Mouse (Mus musculus): ENCODE measurements around the gene Gabrq. TPM values are rescaled to one million over a fixed set of nuclear protein-coding genes. Genes with fewer than 3 reads are reported as not detected.

Gene Gabrq
- polyA plus RNA-seq (2016; fragmentation: Nextera tagmentation; extraction: Ambion mirVana), result 0.39 and 0.83 TPM in 2 replicates

DNA sequence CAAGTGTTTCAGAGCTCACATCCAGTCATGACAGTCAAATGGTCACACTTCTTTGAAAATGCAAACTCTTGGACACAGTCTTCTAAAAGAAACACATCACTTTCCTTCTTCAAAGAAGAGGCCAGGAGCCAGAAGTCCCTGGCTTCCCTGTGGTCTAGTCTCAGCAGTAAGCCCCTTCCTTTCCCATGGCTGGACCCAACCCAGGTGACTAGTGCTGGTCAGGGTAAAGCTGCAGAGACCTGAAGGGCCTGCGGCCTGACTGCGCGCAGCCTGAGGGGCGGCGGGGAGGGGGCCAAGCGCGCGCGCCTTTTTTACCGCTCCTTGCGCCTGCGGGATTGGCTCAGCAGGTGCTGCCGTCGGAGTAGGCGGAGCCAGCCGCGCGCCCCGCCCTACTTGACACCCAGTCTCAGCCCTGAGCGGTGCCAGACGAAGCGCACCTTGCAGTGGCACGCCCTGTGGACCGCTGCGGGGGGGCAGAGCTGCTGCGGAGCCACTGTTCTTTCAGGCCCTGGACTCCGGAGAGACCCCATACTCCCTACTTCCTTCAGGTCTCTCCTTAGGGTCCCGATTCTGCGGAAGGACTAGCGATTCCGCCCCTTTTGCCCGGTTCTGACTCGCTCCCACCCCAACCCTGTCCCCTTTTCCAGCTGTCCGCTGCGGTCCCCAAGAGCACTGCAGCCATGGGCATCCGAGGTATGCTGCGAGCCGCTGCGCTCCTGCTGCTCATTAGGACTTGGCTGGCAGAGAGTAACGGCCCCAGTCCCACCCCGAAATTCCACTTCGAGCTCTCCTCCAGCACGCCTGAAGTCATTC is at the start of gene Gabrq:
Gene Gabrq (plus strand): TSS at position 403 of the 813 bp plus-strand sequence.
- H3K4me1 ChIP-seq, result 0 out of 2 replicates have a peak, but pooled peaks cover 9% of the 10 kb centered on the region
- no peak within 1 kb of the TSS for H3K27ac ChIP-seq (replicated peaks)
- WGBS, result 23% methylated on average over 43 of the region's 43 CpGs
- DNase-seq (ENCODE audit: low spot score), result peak; percentile 37
- H3K4me3 ChIP-seq, result peak within 1 kb of the TSS; percentile 54
- no peaks in the 10 kb centered on the region for H3K36me3 ChIP-seq
- H3K27me3 ChIP-seq (ENCODE audit: low read depth, poor library complexity, severe bottlenecking), result peaks cover 35% of the 10 kb centered on the region
- H3K9me3 ChIP-seq (replicated peaks), result no peaks in the 10 kb centered on the region

DNA sequence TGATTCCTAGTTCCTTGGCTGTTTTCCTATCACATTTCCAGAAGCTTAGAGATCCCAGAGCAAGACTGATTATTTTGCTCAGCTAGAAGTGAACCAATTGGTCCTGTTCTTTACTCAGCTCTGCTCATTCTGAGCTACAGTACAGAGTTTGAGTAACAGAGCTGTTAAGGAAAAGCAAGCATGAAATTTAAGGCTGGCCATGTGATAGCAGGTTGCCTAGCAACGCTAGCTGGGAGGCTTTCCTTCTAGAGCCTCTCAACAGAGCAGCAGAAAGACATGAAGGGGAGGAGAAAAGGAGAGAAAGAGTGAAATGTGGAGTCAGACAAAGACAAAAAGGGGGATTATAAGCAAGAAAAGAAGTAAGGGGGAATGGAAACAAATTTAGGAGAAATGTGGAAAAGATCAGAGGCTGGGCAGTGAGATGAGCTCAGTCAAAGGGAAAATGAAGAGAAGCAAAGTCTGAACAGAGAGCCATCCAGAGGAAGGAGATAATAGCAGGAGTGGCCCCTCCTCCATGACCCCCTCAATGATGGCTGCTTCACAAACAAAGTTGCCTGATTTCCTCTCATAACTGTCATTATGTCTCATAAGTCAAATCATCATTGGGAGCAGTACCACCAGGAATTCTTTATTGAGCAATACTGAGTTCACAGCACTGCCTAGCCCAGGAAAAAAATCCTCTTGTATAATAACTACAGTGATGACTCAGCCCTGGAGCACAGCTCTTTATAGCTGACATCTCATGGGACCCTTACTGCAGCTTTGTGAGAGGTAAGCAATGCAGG is 36.0 kb upstream of the Gabrq start:
- no peaks in the 10 kb centered on the region for H3K9me3 ChIP-seq (replicated peaks)
- 37% methylated on average over 1 of the region's 1 CpGs for WGBS
- peaks cover 10% of the 10 kb centered on the region for H3K4me1 ChIP-seq
- H3K4me3 ChIP-seq, result no peak overlapping the region
- DNase-seq (ENCODE audit: low spot score), result peak; percentile 45
- no peak overlapping the region for H3K27ac ChIP-seq (replicated peaks)
- no peaks in the 10 kb centered on the region for H3K36me3 ChIP-seq
- no peaks in the 10 kb centered on the region for H3K27me3 ChIP-seq (ENCODE audit: low read depth, poor library complexity, severe bottlenecking)

DNA sequence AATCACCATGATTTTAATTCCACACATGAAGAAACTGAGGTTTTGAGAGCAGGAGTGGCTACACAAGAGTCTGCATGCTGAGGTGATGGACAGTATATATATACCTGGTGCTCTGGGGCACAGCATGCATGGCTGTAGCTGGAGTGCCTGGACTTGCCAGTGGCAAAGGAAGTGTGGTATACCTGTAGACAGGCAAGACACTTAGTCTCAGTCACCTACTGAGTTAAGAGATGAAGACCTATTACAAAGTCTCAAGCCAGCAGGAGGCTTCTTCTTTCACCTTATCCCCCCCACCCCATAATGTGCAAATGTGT is 35.5 kb upstream of the Gabrq start:
- no peaks in the 10 kb centered on the region for H3K9me3 ChIP-seq (replicated peaks)
- H3K4me3 ChIP-seq, result no peak overlapping the region
- H3K27ac ChIP-seq (replicated peaks), result no peak overlapping the region
- no peak for DNase-seq (ENCODE audit: low spot score)
- no peaks in the 10 kb centered on the region for H3K36me3 ChIP-seq
- H3K4me1 ChIP-seq, result peaks cover 10% of the 10 kb centered on the region
- H3K27me3 ChIP-seq (ENCODE audit: low read depth, poor library complexity, severe bottlenecking), result no peaks in the 10 kb centered on the region

DNA sequence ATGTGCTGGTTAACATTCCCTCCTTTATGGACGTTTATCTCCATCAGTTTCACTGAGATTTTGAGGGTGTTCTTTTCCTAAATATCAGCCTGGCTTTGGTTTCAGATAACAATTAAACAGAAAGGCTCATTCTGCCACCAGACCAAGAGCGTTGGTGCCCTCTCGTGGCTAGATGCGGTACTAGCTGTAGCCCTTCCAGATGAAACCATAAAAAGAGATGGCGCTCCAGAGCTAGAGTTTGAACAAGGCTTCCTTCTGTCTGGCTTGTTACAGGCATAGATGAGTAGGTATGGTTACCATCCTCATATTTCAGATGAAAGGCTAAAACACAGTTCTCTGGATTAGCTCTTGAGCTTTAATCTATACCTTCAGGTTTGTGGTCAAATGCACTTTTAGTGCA is 5.4 kb upstream of the Gabrq start:
- Histone ChIP-seq H3K36me3 (no peaks in the 10 kb centered on the region), H3K4me3 (no peak overlapping the region), H3K27me3 (ENCODE audit: low read depth, poor library complexity, severe bottlenecking) (peaks cover 9% of the 10 kb centered on the region), H3K9me3 (replicated peaks) (no peaks in the 10 kb centered on the region), H3K4me1 (no peaks in the 10 kb centered on the region), H3K27ac (replicated peaks) (no peak overlapping the region)
- peak; percentile 72 for DNase-seq (ENCODE audit: low spot score)
- 3% methylated on average over 5 of the region's 5 CpGs for WGBS

DNA sequence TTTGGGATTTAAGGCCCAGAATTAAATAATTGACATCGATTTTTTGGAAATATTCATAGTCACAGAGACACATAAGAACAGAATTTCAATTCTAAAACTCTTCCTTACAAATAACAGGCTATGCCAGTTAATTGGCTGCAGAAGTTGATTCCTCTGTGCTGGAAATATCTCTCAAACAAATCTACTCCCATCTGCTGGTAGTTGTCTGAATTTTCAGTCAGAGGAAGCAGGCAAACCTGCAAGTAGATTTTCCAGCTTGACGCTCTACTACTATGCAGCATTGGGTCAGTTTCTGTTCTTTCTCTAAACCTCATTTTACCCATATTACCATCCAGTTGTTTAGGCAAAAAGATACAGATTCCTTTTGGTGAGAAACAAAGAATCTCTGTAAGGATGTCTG is 1.7 kb upstream of the Gabrq start:
- WGBS, result 86% methylated on average over 2 of the region's 2 CpGs
- H3K9me3 ChIP-seq (replicated peaks), result no peaks in the 10 kb centered on the region
- H3K4me1 ChIP-seq, result 0 out of 2 replicates have a peak, but pooled peaks cover 9% of the 10 kb centered on the region
- H3K4me3 ChIP-seq, result no peak overlapping the region
- no peaks in the 10 kb centered on the region for H3K36me3 ChIP-seq
- no peak for DNase-seq (ENCODE audit: low spot score)
- H3K27me3 ChIP-seq (ENCODE audit: low read depth, poor library complexity, severe bottlenecking), result peaks cover 35% of the 10 kb centered on the region
- no peak overlapping the region for H3K27ac ChIP-seq (replicated peaks)

DNA sequence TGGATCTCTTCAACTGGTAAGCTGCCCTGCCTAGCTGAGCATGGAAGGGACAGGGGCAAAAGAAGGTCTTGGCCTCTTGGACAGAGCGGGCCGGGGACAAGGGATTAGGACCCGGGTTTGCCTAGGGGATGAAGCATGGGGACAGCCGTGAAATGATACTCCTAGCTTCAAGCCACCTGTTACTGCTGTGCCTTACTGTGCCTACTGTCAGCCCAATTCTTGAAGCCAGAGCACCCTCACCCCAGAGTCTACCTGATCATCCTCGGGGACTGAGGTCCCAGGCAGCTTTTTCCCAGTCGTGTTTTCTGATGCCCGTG is 569 bp downstream of the Gabrq start:
- WGBS, result 53% methylated on average over 7 of the region's 7 CpGs
- no peak overlapping the region for H3K27ac ChIP-seq (replicated peaks)
- DNase-seq (ENCODE audit: low spot score), result no peak
- no peaks in the 10 kb centered on the region for H3K9me3 ChIP-seq (replicated peaks)
- H3K4me3 ChIP-seq, result peak overlapping the region; percentile 54
- no peaks in the 10 kb centered on the region for H3K36me3 ChIP-seq
- H3K27me3 ChIP-seq (ENCODE audit: low read depth, poor library complexity, severe bottlenecking), result peaks cover 35% of the 10 kb centered on the region
- 0 out of 2 replicates have a peak, but pooled peaks cover 9% of the 10 kb centered on the region for H3K4me1 ChIP-seq

Other genes starting within 250 kb of the Gabrq start
- gene Gabra3, start 168.3 kb upstream of the Gabrq start, polyA plus RNA-seq (2016; fragmentation: Nextera tagmentation; extraction: Ambion mirVana), result 1.7 and 2.2 TPM in 2 replicates
- 104 and 105 TPM in 2 replicates for gene Cetn2, start 93.2 kb downstream of the Gabrq start, polyA plus RNA-seq (2016; fragmentation: Nextera tagmentation; extraction: Ambion mirVana)
- 44.1 and 47.3 TPM in 2 replicates for gene Nsdhl, start 93.4 kb downstream of the Gabrq start, polyA plus RNA-seq (2016; fragmentation: Nextera tagmentation; extraction: Ambion mirVana)
- 2.6 and 3.2 TPM in 2 replicates for gene Zfp185, start 162.2 kb downstream of the Gabrq start, polyA plus RNA-seq (2016; fragmentation: Nextera tagmentation; extraction: Ambion mirVana)
- gene Pnma5, start 211.9 kb downstream of the Gabrq start, polyA plus RNA-seq (2016; fragmentation: Nextera tagmentation; extraction: Ambion mirVana), result 0.06 TPM in 1 of 2 replicates, not detected in the other
- gene Pnma3, start 239.6 kb downstream of the Gabrq start, polyA plus RNA-seq (2016; fragmentation: Nextera tagmentation; extraction: Ambion mirVana), result 0.37 and 0.70 TPM in 2 replicates